Mouse (Mus musculus): ENCODE results near the gene Gm16503.
"Not testable (repeated sequence)": the region's sequence is repeated elsewhere in the genome, so short reads cannot be mapped to it uniquely, and the experiment has no call there.

DNA sequence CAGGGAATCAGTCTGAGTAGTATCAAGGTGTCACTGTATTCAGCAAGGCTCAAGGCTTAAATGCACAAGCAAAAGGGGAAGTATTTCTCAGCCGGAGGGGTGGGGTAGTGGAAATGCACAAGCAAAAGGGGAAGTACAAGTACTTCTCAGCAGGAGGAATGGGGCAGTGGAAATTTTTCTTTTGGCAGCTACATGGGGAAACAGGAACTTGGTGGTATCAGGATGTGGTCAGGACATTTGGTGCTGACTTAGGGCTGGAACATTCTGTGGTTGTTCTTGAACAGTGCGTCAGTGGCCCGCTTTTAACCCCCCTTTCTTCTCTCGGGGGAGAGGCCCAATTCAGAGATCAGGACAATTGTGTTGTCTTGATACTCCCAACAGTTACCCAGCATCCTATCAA is 39.4 kb downstream of the Gm16503 start:
- not testable (repeated sequence) for TF ChIP-seq CTCF (IDR thresholded peaks at IDR 0.05; ENCODE audit: low read depth); EP300 (optimal IDR thresholded peaks at IDR 0.05)

Data from stomach, postnatal 0 days (tissue).